Mouse (Mus musculus) megakaryocyte, embryonic 14.5 days (primary cell): ENCODE results near the gene Tbcd.

ENCODE experiments used
- FLI1 ChIP-seq: IDR thresholded peaks from 2 replicates; pipeline ENCODE4 v1.6.1; 2012; ENCODE audit warnings: low read length, inconsistent platforms, mixed read lengths
- GATA1 ChIP-seq: IDR thresholded peaks from 3 replicates; pipeline ENCODE4 v1.6.1; 2012; ENCODE audit warnings: mixed read lengths, low read length, inconsistent platforms, borderline replicate concordance

DNA sequence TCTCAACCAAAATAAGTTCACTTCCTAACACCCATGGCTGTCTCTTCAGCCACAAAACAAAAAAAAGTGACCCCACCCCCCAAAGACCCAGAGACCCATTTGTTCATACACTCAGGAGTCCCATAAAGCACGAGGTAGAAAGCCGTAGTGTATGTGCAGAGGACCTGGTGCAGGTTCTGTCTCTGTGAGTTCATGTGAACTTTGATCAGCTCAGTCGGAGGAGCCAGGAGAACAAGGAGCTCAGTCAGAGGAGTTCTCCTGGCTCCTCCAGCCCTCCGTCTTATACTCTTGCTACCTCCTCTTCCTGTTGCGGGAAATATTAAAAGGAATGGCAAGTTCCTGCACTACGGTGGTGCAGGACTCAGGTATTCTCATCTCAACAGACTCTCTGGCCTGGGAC is 15.7 kb downstream of the Tbcd start:
- TF ChIP-seq GATA1: no peak
- TF ChIP-seq FLI1: no peak
